Mouse (Mus musculus): ENCODE measurements around the gene 1700024G13Rik.

- TF ChIP-seq CTCF (conservative IDR thresholded peaks at IDR 0.05; ENCODE audit: low read length) (no peak), NANOG (IDR thresholded peaks at IDR 0.05; ENCODE audit: borderline replicate concordance, low read length) (no peak)
Measured at GRCm38 (mm10) chr14:32336547-32336946, 51.6 kb downstream of the 1700024G13Rik start.
